Mouse (Mus musculus) erythroblast, embryonic 14.5 days (primary cell): ENCODE measurements around the gene Usp35.

Experiments
- GATA1 ChIP-seq: IDR thresholded peaks from 2 replicates; pipeline ENCODE4 v1.6.1; 2012; ENCODE audit warnings: low read length, inconsistent platforms, mixed read lengths
- TAL1 ChIP-seq: IDR thresholded peaks from 3 replicates; pipeline ENCODE4 v1.6.1; 2012; ENCODE audit warnings: low read length, inconsistent platforms, mixed read lengths

GRCm38 (mm10) chr7:97348836-97349235, 17.0 kb upstream of the Usp35 start:
- TF ChIP-seq GATA1: no peak
- TF ChIP-seq TAL1: no peak
